Comparison of ENCODE assay signal across 9 mouse cellular contexts in genomic region chr1:35726596-35726995, GRCm38 (mm10).
DNase-seq lines count a peak whose midpoint lies in the region; ATAC-seq and TF ChIP-seq lines count a peak whose summit lies in the region.
"Had no signal": no experiment of that assay in that cellular context is flagged by ENCODE, and none has a peak within 500 bp of the region (broad histone marks: within the 10 kb centered on the region; RNA-seq: fewer than 3 reads in every experiment).

No protein-coding gene starts in this region.

- no peaks in the 10 kb centered on the region for H3K4me1 ChIP-seq in forebrain, embryonic 14.5 days (ENCODE audit: control insufficient read depth, insufficient read depth, low read length)
- H3K4me1 ChIP-seq in forebrain, embryonic 13.5 days = 0 out of 2 replicates have a peak, but pooled peaks cover 5% of the 10 kb centered on the region
- H3K4me1 ChIP-seq in CH12.LX (ENCODE audit: control insufficient read depth in 1 of 2, insufficient read depth in 2 of 2) = no peaks in the 10 kb centered on the region
- H3K4me1 ChIP-seq in stomach, postnatal 0 days (replicated peaks; ENCODE audit: control insufficient read depth, insufficient read depth) = no peaks in the 10 kb centered on the region
- H3K4me1 ChIP-seq: limb, embryonic 15.5 days had no signal

- in situ Hi-C loops in CH12.LX (cut with MboI; ENCODE audit: low pct_ligation_motif_present, low pct_unique_long_range_greater_than_20kb, low sequenced_read_pairs) = no loop called here

- ATAC-seq in forebrain, embryonic 14.5 days = no peak
- no peak for ATAC-seq in forebrain, embryonic 13.5 days
- no peak for ATAC-seq in stomach, postnatal 0 days (ENCODE audit: low FRiP score, low TSS enrichment)

- no peak overlapping the region for H3K4me3 ChIP-seq in forebrain, embryonic 14.5 days (ENCODE audit: low read depth, low read length)
- H3K4me3 ChIP-seq in forebrain, embryonic 13.5 days = no peak overlapping the region
- H3K4me3 ChIP-seq in CH12.LX (replicated peaks in 1 of 3; ENCODE audit: low read depth in 2 of 3, low read length in 2 of 3, poor library complexity in 1 of 3) = no peak overlapping the region
- no peak overlapping the region for H3K4me3 ChIP-seq in stomach, postnatal 0 days (ENCODE audit: low read depth, low read length)
- H3K4me3 ChIP-seq: limb, embryonic 15.5 days had no signal

- H3K27me3 ChIP-seq in forebrain, embryonic 14.5 days (replicated peaks; ENCODE audit: control insufficient read depth, insufficient read depth, low read length) = no peaks in the 10 kb centered on the region
- H3K27me3 ChIP-seq in forebrain, embryonic 13.5 days = no peaks in the 10 kb centered on the region
- H3K27me3 ChIP-seq in CH12.LX (replicated peaks) = no peaks in the 10 kb centered on the region
- H3K27me3 ChIP-seq in stomach, postnatal 0 days (ENCODE audit: control insufficient read depth, insufficient read depth, low read length) = no peaks in the 10 kb centered on the region
- H3K27me3 ChIP-seq: limb, embryonic 15.5 days had no signal

- H3K9ac ChIP-seq in forebrain, embryonic 14.5 days (ENCODE audit: low read length) = no peak overlapping the region
- no peak overlapping the region for H3K9ac ChIP-seq in forebrain, embryonic 13.5 days
- H3K9ac ChIP-seq in CH12.LX (ENCODE audit: insufficient read depth, low read depth) = no peak overlapping the region
- H3K9ac ChIP-seq in stomach, postnatal 0 days (ENCODE audit: low read length) = no peak overlapping the region
- H3K9ac ChIP-seq: limb, embryonic 15.5 days had no signal

- no peak for TF ChIP-seq POLR2A in CH12.LX (IDR thresholded peaks at IDR 0.05; ENCODE audit: low read depth, low read length)

- dilution Hi-C loops in CH12.LX (cut with MboI; ENCODE audit: extremely low pct_ligation_motif_present, extremely low pct_unique_long_range_greater_than_20kb, low sequenced_read_pairs) = no loop called here

- H3K4me2 ChIP-seq in forebrain, embryonic 14.5 days (ENCODE audit: low read length) = no peak overlapping the region
- no peak overlapping the region for H3K4me2 ChIP-seq in forebrain, embryonic 13.5 days
- H3K4me2 ChIP-seq in CH12.LX (ENCODE audit: insufficient read depth, low read depth, poor library complexity, severe bottlenecking) = no peak overlapping the region
- H3K4me2 ChIP-seq in stomach, postnatal 0 days (replicated peaks; ENCODE audit: low read depth) = no peak overlapping the region
- H3K4me2 ChIP-seq: limb, embryonic 15.5 days had no signal

- H3K79me2 ChIP-seq in CH12.LX (replicated peaks; ENCODE audit: control insufficient read depth, extremely low read depth, insufficient read depth, poor library complexity, severe bottlenecking) = no peaks in the 10 kb centered on the region

- peak; percentile 57 for DNase-seq in forebrain, embryonic 14.5 days (ENCODE audit: low spot score)
- DNase-seq in CH12.LX (ENCODE audit: extremely low read depth) = peak; percentile 49
- DNase-seq in cerebellum, adult 18-20 months = peak; percentile 48 to 58
- peak; percentile 65 for DNase-seq in gastrocnemius, postnatal 10 days
- peak; percentile 48 for DNase-seq in layer of hippocampus, adult 9-10 months (ENCODE audit: low spot score)
- DNase-seq in lung, postnatal 36 days = peak; percentile 70
- DNase-seq in stomach, postnatal 0 days (ENCODE audit: low spot score) = peak; percentile 67

- no peak overlapping the region for H3K27ac ChIP-seq in forebrain, embryonic 14.5 days (ENCODE audit: low read depth, low read length)
- no peak overlapping the region for H3K27ac ChIP-seq in forebrain, embryonic 13.5 days
- no peak overlapping the region for H3K27ac ChIP-seq in CH12.LX (ENCODE audit: insufficient read depth, low read depth)
- H3K27ac ChIP-seq in stomach, postnatal 0 days (replicated peaks) = no peak overlapping the region
- H3K27ac ChIP-seq: limb, embryonic 15.5 days had no signal

- H3K36me3 ChIP-seq in forebrain, embryonic 14.5 days (ENCODE audit: control insufficient read depth, insufficient read depth, low read length) = no peaks in the 10 kb centered on the region
- H3K36me3 ChIP-seq in forebrain, embryonic 13.5 days (ENCODE audit: poor library complexity, severe bottlenecking) = no peaks in the 10 kb centered on the region
- no peaks in the 10 kb centered on the region for H3K36me3 ChIP-seq in CH12.LX (replicated peaks in 1 of 2; ENCODE audit: control insufficient read depth in 1 of 2, insufficient read depth in 1 of 2, low read length in 1 of 2)
- no peaks in the 10 kb centered on the region for H3K36me3 ChIP-seq in stomach, postnatal 0 days (ENCODE audit: control insufficient read depth, insufficient read depth, low read length)
- H3K36me3 ChIP-seq: limb, embryonic 15.5 days had no signal

- H3K9me3 ChIP-seq in forebrain, embryonic 14.5 days (replicated peaks; ENCODE audit: control insufficient read depth, low read length) = no peaks in the 10 kb centered on the region
- H3K9me3 ChIP-seq in forebrain, embryonic 13.5 days (replicated peaks) = no peaks in the 10 kb centered on the region
- H3K9me3 ChIP-seq in CH12.LX (replicated peaks; ENCODE audit: low read length) = no peaks in the 10 kb centered on the region
- H3K9me3 ChIP-seq in stomach, postnatal 0 days (ENCODE audit: control insufficient read depth, low read length) = no peaks in the 10 kb centered on the region
- H3K9me3 ChIP-seq: limb, embryonic 15.5 days had no signal

- TF ChIP-seq CTCF in CH12.LX (conservative IDR thresholded peaks at IDR 0.05 in 1 of 2, IDR thresholded peaks at IDR 0.05 in 1 of 2; ENCODE audit: low read depth in 2 of 2, low read length in 2 of 2) = peak; percentile 31 to 74
- peak; percentile 72 for TF ChIP-seq CTCF in stomach, postnatal 0 days (IDR thresholded peaks at IDR 0.05; ENCODE audit: low read depth)

- no peak for TF ChIP-seq EP300 in CH12.LX (IDR thresholded peaks at IDR 0.05; ENCODE audit: low read length)
- TF ChIP-seq EP300 in stomach, postnatal 0 days (optimal IDR thresholded peaks at IDR 0.05) = no peak

- TF ChIP-seq RAD21 in CH12.LX (IDR thresholded peaks at IDR 0.05; ENCODE audit: low read depth, low read length) = peak; percentile 55

- WGBS in forebrain, embryonic 14.5 days = 40% methylated on average over 1 of the region's 1 CpGs
- WGBS in forebrain, embryonic 13.5 days = 50% methylated on average over 1 of the region's 1 CpGs
- WGBS in stomach, postnatal 0 days = 9% methylated on average over 1 of the region's 1 CpGs

TF ChIP-seq in CH12.LX, 34 proteins besides CTCF, POLR2A, EP300 and RAD21:
- TF ChIP-seq SMC3 (IDR thresholded peaks at IDR 0.05; ENCODE audit: low read depth, low read length) (peak; percentile 83), ELF1 (IDR thresholded peaks at IDR 0.05; ENCODE audit: low read depth, low read length) (no peak)
TF ChIP-seq in CH12.LX: peak in this region for 1.
